Mouse (Mus musculus) MN1 (cell line): ENCODE results near the gene Slc35b3.

Source experiments
- DNase-seq: peaks from one replicate; pipeline ENCODE4 v3.0.0-alpha.2; 2016; ENCODE audit warnings: low spot score

Slc35b3 gene

GRCm38 (mm10) chr13:38960063-38961050 lies at the start of gene Slc35b3:
Gene Slc35b3 (minus strand): TSS chr13:38960875.
- peak; percentile 85 for DNase-seq

GRCm38 (mm10) chr13:39010280-39010679 lies 49.6 kb upstream of the Slc35b3 start:
- no peak for DNase-seq

- no peak for DNase-seq
These were observed 42.6 kb upstream of the Slc35b3 start for GRCm38 (mm10) chr13:39003101-39003762.

- DNase-seq: no peak
These were observed 41.7 kb upstream of the Slc35b3 start for GRCm38 (mm10) chr13:39002424-39002823.

GRCm38 (mm10) chr13:39001434-39001833 lies 40.8 kb upstream of the Slc35b3 start:
- no peak for DNase-seq

- DNase-seq: no peak
These were observed 38.3 kb upstream of the Slc35b3 start for GRCm38 (mm10) chr13:38998958-38999357.

- DNase-seq: peak; percentile 11
These were observed 31.9 kb upstream of the Slc35b3 start for GRCm38 (mm10) chr13:38992529-38992928.

GRCm38 (mm10) chr13:38983751-38984150 lies 23.1 kb upstream of the Slc35b3 start:
- no peak for DNase-seq

- DNase-seq: no peak
These were observed 20.2 kb upstream of the Slc35b3 start for GRCm38 (mm10) chr13:38980900-38981299.

GRCm38 (mm10) chr13:38976978-38977377 lies 16.3 kb upstream of the Slc35b3 start:
- no peak for DNase-seq

GRCm38 (mm10) chr13:38975853-38976252 lies 15.2 kb upstream of the Slc35b3 start:
- DNase-seq: no peak

- no peak for DNase-seq
These were observed 11.9 kb upstream of the Slc35b3 start for GRCm38 (mm10) chr13:38972602-38973001.

- no peak for DNase-seq
These were observed 10.4 kb upstream of the Slc35b3 start for GRCm38 (mm10) chr13:38971047-38971446.

GRCm38 (mm10) chr13:38967518-38967917 lies 6.8 kb upstream of the Slc35b3 start:
- DNase-seq: no peak

- DNase-seq: no peak
These were observed 6.3 kb upstream of the Slc35b3 start for GRCm38 (mm10) chr13:38966922-38967448.

GRCm38 (mm10) chr13:38962771-38963170 lies 2.1 kb upstream of the Slc35b3 start:
- DNase-seq: no peak

- DNase-seq: no peak
These were observed 2.6 kb downstream of the Slc35b3 start for GRCm38 (mm10) chr13:38958037-38958436.

- DNase-seq: no peak
These were observed 14.2 kb downstream of the Slc35b3 start for GRCm38 (mm10) chr13:38946296-38947012.

- DNase-seq: no peak
These were observed 14.9 kb downstream of the Slc35b3 start for GRCm38 (mm10) chr13:38945767-38946166.

- DNase-seq: no peak
These were observed 15.7 kb downstream of the Slc35b3 start for GRCm38 (mm10) chr13:38944951-38945350.

- no peak for DNase-seq
These were observed 18.9 kb downstream of the Slc35b3 start for GRCm38 (mm10) chr13:38941786-38942185.

GRCm38 (mm10) chr13:38941280-38941679 lies 19.4 kb downstream of the Slc35b3 start:
- DNase-seq: no peak
